Mouse (Mus musculus): ENCODE measurements around the gene Arl6ip5.

DNA sequence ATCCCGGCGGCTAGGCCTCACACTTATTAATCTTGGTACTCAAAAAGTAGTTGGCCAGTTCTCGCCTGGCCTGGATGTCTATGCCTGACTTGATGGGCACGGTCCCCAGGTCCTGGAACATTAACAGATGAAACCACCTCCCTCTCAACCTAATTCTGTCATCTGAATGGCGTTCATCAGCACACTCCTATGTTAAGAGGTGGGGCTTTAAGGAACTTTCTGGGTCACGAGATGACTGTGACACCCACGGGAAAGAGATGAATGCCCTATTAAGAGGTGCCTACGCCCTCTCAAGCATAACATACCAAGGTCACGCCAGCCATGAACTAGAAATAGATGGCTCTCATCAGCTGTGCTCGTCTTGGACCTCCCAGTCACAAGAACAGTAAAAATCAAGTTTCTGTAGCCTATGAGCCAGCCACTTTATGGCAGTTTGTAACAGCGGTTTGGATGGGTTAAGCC lies 31.1 kb upstream of the Arl6ip5 start:
- TF ChIP-seq CTCF (IDR thresholded peaks at IDR 0.05; ENCODE audit: low read depth) (no peak), EP300 (IDR thresholded peaks at IDR 0.05; ENCODE audit: low read depth) (no peak)
